Mouse (Mus musculus) C2C12 (cell line): ENCODE data around the gene Dcaf8.

ENCODE experiments used
- CTCF ChIP-seq: IDR thresholded peaks from one replicate; pipeline ENCODE4 v1.5.1; 2011; ENCODE audit not compliant: control insufficient read depth, insufficient read depth, insufficient read length
- MAX ChIP-seq: IDR thresholded peaks from one replicate; pipeline ENCODE4 v1.6.1; 2011; ENCODE audit warnings: mild to moderate bottlenecking, control low read depth
- MYOD1 ChIP-seq: IDR thresholded peaks from one replicate; pipeline ENCODE4 v1.6.1; 2011; ENCODE audit warnings: low read depth; ENCODE audit not compliant: control insufficient read depth, insufficient read length
- MYOG ChIP-seq: IDR thresholded peaks from one replicate; pipeline ENCODE4 v1.6.1; 2011; ENCODE audit not compliant: control insufficient read depth, insufficient read length; ENCODE audit errors: extremely low read depth

DNA sequence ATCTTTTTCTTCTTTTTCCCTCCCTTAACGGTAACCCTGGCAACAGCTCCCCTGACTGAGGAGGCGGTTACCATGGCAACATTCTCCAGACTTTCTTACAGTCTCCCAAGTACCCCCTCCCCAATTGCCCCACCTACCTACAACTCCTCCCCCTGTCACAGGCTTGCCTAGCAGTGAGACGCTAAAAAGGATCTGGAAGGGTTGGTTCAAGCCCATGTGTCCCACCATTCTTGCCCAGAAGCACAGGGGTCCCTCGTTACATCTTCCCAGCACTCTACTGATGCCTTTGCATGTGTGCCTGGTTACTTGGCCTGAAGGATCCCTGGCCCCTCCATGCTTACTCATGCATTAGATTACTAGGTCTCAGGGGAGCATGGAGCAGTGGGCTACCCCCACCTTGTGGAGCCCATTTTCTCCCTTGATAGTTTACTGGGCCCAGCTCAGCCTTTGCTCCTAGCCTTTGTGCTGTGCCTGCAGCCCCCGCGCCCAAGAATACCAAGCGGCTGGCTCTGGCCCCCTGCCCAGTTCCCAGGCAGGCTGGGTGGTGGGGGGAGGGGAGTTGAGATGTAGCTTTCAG lies 53.1 kb downstream of the Dcaf8 start:
- TF ChIP-seq CTCF: no peak
- TF ChIP-seq MAX: no peak
- TF ChIP-seq MYOD1: no peak
- TF ChIP-seq MYOG: no peak
